Mouse (Mus musculus) liver, embryonic 11.5 days (tissue): ENCODE measurements around the gene Smim14. TPM values are rescaled to one million over a fixed set of nuclear protein-coding genes. Genes with fewer than 3 reads are reported as not detected.

Source experiments
- ATAC-seq: fragments of 200-750 bp; cut with Nextera tagmentation; replicated peaks from 2 replicates; pipeline ENCODE4 v1.8.0; 2017; ENCODE audit warnings: moderate number of reproducible peaks, mild to moderate bottlenecking, moderate TSS enrichment, moderate library complexity; ENCODE audit not compliant: low FRiP score
- DNase-seq: peaks from one replicate; pipeline ENCODE4 v3.0.0-alpha.2; 2017; ENCODE audit warnings: low spot score
- H3K27ac ChIP-seq: fragments of 300-500 bp; sonication (generic); 2 replicates; pipeline ENCODE4 v1.5.1; 2014; ENCODE audit warnings: mild to moderate bottlenecking, low read depth, low read length, control low read depth
- H3K27me3 ChIP-seq: fragments of 300-500 bp; sonication (generic); replicated peaks from 2 replicates; pipeline ENCODE4 v1.6.1; 2014; ENCODE audit warnings: low read length, mixed read lengths; ENCODE audit not compliant: control insufficient read depth, insufficient read depth
- H3K36me3 ChIP-seq: fragments of 300-500 bp; sonication (generic); 2 replicates; pipeline ENCODE4 v1.6.1; 2014; ENCODE audit warnings: mild to moderate bottlenecking, low read length, moderate library complexity, mixed read lengths; ENCODE audit not compliant: control insufficient read depth, insufficient read depth
- H3K4me1 ChIP-seq: fragments of 300-500 bp; sonication (generic); replicated peaks from 2 replicates; pipeline ENCODE4 v1.6.1; 2014; ENCODE audit warnings: low read length, mixed read lengths; ENCODE audit not compliant: control insufficient read depth, insufficient read depth
- H3K4me2 ChIP-seq: fragments of 300-500 bp; sonication (generic); 2 replicates; pipeline ENCODE4 v1.6.1; 2014; ENCODE audit warnings: mild to moderate bottlenecking, control low read depth, moderate library complexity
- H3K4me3 ChIP-seq: fragments of 300-500 bp; sonication (generic); 2 replicates; pipeline ENCODE4 v1.5.1; 2014; ENCODE audit warnings: low read depth, low read length, control low read depth
- H3K9ac ChIP-seq: fragments of 300-500 bp; sonication (generic); 2 replicates; pipeline ENCODE4 v1.6.1; 2014; ENCODE audit warnings: low read depth, low read length, control low read depth
- H3K9me3 ChIP-seq: fragments of 300-500 bp; sonication (generic); 2 replicates; pipeline ENCODE4 v1.6.1; 2016; ENCODE audit warnings: low read length, inconsistent platforms, mixed read lengths; ENCODE audit not compliant: control insufficient read depth
- WGBS: fragments of 180-500 bp; shearing (Covaris S2); extraction: QIAGEN DNeasy Blood & Tissue Kit; methylation state at CpG from one replicate; pipeline ENCODE4 v1.1.7; 2014; 5-methylcytosine and 5-hydroxymethylcytosine counted together
- polyA plus RNA-seq: library from polyadenylated mRNA; unstranded; fragments of >200 nt; fragmentation: Nextera tagmentation; extraction: Ambion mirVana; gene quantifications from 2 replicates; pipeline ENCODE4 v1.2.1, GENCODE M21; 2014

Gene Smim14
- polyA plus RNA-seq, 1 experiment from 2014 or later: 68.9 TPM

DNA sequence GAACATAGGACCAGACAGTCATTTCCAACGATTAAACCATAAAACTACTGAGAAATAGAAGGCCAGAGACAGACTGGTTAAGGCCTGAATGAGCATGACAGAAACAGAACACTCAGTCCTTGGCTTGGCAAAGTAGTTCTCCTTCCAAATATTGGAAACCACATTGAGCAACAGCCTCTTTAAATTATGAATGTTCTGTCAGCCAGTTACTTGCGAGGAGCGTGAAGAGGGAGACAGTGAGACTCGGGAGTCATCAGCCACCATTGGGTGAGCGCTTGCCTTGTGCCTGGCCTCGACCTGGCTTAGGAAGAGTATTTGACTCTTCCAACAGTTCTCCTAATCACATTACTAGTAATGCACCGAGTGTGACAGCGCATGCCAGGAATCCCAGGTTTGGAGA is 28.6 kb downstream of the Smim14 start:
- H3K27me3 ChIP-seq: no peaks in the 10 kb centered on the region
- H3K9me3 ChIP-seq: no peaks in the 10 kb centered on the region
- no peaks in the 10 kb centered on the region for H3K36me3 ChIP-seq
- ATAC-seq (no peak), DNase-seq (no peak)
- H3K27ac ChIP-seq: no peak overlapping the region
- no peak overlapping the region for H3K4me3 ChIP-seq
- H3K4me1 ChIP-seq: no peaks in the 10 kb centered on the region
- H3K4me2 ChIP-seq: no peak overlapping the region
- 77% methylated on average over 8 of the region's 8 CpGs for WGBS
- no peak overlapping the region for H3K9ac ChIP-seq

GRCm38 (mm10) chr5:65505786-65506185 is 31.2 kb downstream of the Smim14 start:
- Histone ChIP-seq H3K9me3 (no peaks in the 10 kb centered on the region), H3K4me2 (peak overlapping the region; percentile 16), H3K4me3 (no peak overlapping the region), H3K27me3 (no peaks in the 10 kb centered on the region), H3K27ac (no peak overlapping the region), H3K36me3 (no peaks in the 10 kb centered on the region), H3K9ac (no peak overlapping the region), H3K4me1 (no peaks in the 10 kb centered on the region)
- DNase-seq: no peak
- ATAC-seq: peak; percentile 60; the same call in 1 of the 2 replicates
- 13% methylated on average over 8 of the region's 8 CpGs for WGBS

GRCm38 (mm10) chr5:65501407-65501806 is 35.6 kb downstream of the Smim14 start:
- Histone ChIP-seq H3K9me3 (no peaks in the 10 kb centered on the region), H3K36me3 (no peaks in the 10 kb centered on the region), H3K4me2 (no peak overlapping the region), H3K9ac (no peak overlapping the region), H3K27me3 (no peaks in the 10 kb centered on the region), H3K27ac (no peak overlapping the region), H3K4me1 (no peaks in the 10 kb centered on the region), H3K4me3 (no peak overlapping the region)
- ATAC-seq: no peak
- 81% methylated on average over 9 of the region's 9 CpGs for WGBS
- no peak for DNase-seq

DNA sequence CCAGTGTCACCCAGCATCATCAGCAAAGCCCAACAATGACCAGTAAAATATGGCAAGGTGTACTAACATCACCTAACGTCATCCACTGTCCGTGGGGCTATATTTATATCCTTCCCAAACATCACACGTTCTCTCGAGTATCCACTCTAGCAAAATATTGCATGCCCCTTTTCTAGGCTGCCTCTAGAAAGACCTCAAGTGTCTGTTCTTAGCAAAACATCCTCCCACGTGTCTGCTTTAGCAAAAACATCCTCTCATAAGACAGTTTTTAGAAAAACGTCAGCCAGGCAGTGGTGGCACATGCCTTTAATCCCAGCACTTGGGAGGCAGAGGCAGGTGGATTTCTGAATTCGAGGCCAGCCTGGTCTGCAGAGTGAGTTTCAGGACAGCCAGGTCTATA is 36.8 kb downstream of the Smim14 start:
- H3K4me3 ChIP-seq: no peak overlapping the region
- H3K36me3 ChIP-seq: no peaks in the 10 kb centered on the region
- no peak overlapping the region for H3K4me2 ChIP-seq
- no peak overlapping the region for H3K27ac ChIP-seq
- no peaks in the 10 kb centered on the region for H3K27me3 ChIP-seq
- DNase-seq: no peak
- 79% methylated on average over 7 of the region's 7 CpGs for WGBS
- no peak overlapping the region for H3K9ac ChIP-seq
- H3K9me3 ChIP-seq: no peaks in the 10 kb centered on the region
- no peaks in the 10 kb centered on the region for H3K4me1 ChIP-seq
- no peak for ATAC-seq

- H3K9ac ChIP-seq: peak within 1 kb of the TSS; percentile 85
- no peaks in the 10 kb centered on the region for H3K27me3 ChIP-seq
- DNase-seq (peak; percentile 89), ATAC-seq (peak; percentile 95)
- under 1% methylated on average over 69 of the region's 69 CpGs for WGBS
- peak within 1 kb of the TSS; percentile 83 for H3K4me2 ChIP-seq
- H3K36me3 ChIP-seq: no peaks in the 10 kb centered on the region
- peaks cover 7% of the 10 kb centered on the region for H3K4me1 ChIP-seq
- H3K9me3 ChIP-seq: no peaks in the 10 kb centered on the region
- peak within 1 kb of the TSS; percentile 86 for H3K4me3 ChIP-seq
- H3K27ac ChIP-seq: peak within 1 kb of the TSS; percentile 88
These were observed 44.1 kb downstream of the Smim14 start, which contains the start of gene Gm43552 for GRCm38 (mm10) chr5:65492716-65493531. Gm43552 (minus strand) TSS chr5:65492833.

DNA sequence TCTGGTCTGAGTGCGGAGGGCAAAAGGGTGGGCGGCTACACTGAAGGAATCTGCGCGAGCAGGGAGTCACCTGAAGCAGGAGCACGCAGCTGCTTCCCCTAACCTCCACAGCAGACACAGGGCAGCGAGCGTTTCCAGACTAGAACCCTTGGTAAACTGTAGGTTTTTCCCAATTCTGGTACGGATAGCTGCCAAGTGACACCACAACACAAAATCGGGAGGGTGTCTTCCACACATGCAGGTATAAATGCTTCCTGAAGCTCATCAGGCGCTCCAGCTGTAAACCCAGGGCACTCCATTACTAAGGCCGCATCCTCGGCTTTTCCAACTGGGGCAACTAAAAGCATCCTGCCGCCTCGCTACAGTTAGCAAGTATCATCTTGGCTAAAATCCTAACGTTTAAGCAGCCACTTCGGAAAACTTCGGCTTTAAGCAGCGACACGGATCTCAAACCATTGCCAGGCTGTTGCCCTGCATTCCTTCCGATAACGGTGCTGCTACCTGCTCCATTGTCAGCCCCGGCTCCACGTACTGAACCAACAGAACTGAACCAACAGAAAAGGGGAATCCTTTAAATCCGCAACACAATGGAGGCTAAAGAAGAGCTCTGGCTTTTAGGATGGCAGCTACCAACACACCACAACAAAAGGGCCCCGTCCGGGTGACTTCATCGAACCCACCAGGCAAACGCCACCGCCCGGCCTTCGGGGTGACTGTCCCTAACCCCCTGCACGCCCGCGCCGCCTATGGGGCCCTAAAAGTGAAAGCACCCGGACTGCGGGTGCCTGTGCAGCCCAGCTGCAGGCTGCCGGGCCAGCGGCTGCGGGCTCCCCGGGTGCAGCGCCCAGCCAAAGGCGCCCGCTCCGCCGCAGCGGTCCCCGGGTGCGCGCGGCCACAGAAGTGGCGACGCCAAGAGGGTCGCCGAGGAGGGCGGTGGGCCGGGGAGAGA is 44.9 kb downstream of the Smim14 start:
- ATAC-seq (peak; percentile 82), DNase-seq (peak; percentile 79)
- Histone ChIP-seq H3K9ac (peak overlapping the region; percentile 85), H3K9me3 (no peaks in the 10 kb centered on the region), H3K4me3 (peak overlapping the region; percentile 86), H3K27me3 (no peaks in the 10 kb centered on the region), H3K4me1 (peaks cover 7% of the 10 kb centered on the region), H3K4me2 (peak overlapping the region; percentile 83), H3K36me3 (no peaks in the 10 kb centered on the region), H3K27ac (peak overlapping the region; percentile 88)
- 1% methylated on average over 57 of the region's 57 CpGs for WGBS

- Histone ChIP-seq H3K4me3 (no peak overlapping the region), H3K4me2 (no peak overlapping the region), H3K9ac (no peak overlapping the region), H3K4me1 (peaks cover 7% of the 10 kb centered on the region), H3K9me3 (no peaks in the 10 kb centered on the region), H3K27me3 (no peaks in the 10 kb centered on the region), H3K27ac (no peak overlapping the region), H3K36me3 (no peaks in the 10 kb centered on the region)
- ATAC-seq (no peak), DNase-seq (no peak)
- WGBS: 67% methylated on average over 4 of the region's 4 CpGs
These were observed 47.2 kb downstream of the Smim14 start for GRCm38 (mm10) chr5:65489830-65490229.

DNA sequence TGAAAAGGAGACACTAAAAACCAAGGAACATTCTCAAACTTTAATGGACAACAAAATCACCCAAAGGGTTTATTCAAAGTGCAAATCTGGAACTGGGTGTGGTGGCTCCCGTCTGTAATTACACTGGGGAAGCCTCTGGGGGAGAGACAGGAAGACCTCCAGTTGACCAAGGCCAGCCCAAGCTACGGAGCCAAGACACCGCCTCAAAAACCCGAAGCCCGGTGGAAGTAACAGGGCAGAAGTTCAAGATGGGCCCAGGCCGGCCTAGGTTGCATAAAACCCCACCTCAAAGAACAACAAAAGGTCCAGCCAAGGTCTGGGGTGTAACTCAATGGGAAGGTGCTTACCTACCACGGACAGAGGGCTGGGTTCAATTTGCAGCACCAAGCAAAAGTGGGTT is 48.3 kb downstream of the Smim14 start:
- no peaks in the 10 kb centered on the region for H3K9me3 ChIP-seq
- no peak for DNase-seq
- H3K4me1 ChIP-seq: peaks cover 13% of the 10 kb centered on the region
- WGBS: 77% methylated on average over 7 of the region's 7 CpGs
- H3K4me3 ChIP-seq: no peak overlapping the region
- H3K36me3 ChIP-seq: no peaks in the 10 kb centered on the region
- H3K4me2 ChIP-seq: no peak overlapping the region
- ATAC-seq: no peak
- H3K27me3 ChIP-seq: no peaks in the 10 kb centered on the region
- H3K27ac ChIP-seq: no peak overlapping the region
- no peak overlapping the region for H3K9ac ChIP-seq
